Mouse (Mus musculus) thymus, postnatal 14 days (tissue): ENCODE results near the gene P2ry14.
"Not testable (repeated sequence)": the region's sequence is repeated elsewhere in the genome, so short reads cannot be mapped to it uniquely, and the experiment has no call there.

Experiments
- DNase-seq: peaks from one replicate; pipeline ENCODE4 v3.0.0; 2021

Gene P2ry14

DNA sequence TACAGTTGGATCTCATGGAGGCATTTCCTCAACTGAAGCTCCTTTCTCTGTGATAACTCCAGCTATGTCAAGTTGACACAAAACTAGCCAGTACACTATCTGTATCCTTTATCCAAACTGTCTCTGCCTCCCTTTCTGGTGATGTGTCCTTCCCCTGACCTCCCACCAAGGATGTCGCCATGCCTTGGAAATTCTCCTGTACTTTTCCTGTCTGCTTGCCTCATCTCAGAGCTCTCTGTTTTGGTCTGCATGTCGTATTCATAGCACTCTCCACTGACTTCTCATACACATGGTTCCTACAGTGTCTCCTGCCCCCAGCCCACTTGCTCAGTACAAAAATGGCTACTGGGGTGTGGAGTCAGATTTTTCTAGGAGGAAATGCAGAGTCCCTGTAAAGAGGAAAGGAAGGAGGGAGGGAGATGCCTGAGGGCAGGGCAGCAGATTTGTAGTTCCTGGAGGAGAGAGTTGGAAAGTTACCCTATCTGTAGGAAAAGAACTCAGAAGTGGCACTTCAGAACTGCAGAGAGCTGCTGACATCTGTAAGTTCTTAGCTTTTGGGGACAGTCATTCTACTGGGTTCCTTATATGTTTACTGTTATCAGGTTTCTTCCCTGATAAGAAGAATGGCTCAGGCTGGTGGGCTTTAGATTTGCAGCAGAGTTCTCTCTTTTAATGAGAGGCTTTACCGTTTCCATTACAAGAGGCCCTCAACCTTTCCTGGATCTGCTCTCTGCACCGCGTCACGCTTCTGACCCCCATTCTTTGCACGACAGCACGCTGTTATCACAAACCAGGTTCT is 11.7 kb downstream of the P2ry14 start:
- DNase-seq: no peak

DNA sequence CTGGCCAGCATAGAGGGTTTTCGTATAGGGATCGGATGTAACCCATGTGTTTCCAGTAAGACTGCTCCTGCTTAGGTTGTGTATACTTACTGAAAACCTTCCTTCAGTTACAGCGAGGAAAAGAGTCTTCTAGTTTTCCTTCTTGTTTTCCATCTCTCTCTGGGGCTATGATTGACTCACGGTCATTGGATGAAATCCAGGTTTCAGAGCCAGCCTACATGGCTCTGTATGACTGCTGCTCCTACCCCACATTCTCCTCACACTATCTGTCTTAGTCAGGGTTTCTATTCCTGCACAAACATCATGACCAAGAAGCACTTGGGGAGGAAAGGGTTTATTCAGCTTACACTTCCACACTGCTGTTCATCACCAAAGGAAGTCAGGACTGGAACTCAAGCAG is 12.5 kb downstream of the P2ry14 start:
- DNase-seq: not testable (repeated sequence)

DNA sequence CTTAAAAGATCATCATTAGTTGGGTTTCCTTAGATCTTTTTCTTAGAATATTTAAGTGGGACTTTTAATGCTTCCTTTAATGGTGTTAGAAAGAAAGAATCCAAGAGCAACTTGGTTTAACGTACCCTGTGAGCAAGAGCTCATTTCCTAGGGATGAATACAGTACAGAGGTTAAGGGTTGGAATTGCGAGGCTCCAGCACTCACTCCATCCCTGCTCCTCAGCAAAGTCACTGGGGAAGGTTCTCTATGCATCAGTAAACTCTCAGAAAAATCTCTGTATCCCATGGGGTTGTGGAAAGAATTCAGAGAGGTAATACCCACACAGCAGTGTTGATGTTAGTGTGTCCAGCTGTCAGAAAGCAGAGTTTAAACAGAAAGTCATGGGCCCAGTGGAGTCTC is 13.3 kb downstream of the P2ry14 start:
- no peak for DNase-seq

DNA sequence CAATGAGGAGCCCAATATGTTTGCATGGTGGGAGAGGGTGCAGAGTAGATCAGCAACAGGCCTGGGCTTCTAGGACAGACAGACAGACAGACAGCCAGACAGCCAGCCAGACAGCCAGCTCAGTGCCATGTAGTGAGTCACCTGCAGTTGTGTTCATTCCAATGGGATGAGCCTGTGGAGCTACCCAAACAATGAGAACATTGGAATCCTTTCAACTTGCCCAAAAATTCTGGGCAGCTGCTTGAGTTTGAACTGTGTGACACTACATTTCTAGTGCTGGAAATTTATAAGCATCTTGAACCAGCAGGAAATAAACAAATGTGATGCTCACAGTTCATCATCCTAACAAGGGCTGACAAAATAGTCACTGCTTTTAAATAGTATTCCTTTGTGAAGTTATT is 13.8 kb downstream of the P2ry14 start:
- no peak for DNase-seq

DNA sequence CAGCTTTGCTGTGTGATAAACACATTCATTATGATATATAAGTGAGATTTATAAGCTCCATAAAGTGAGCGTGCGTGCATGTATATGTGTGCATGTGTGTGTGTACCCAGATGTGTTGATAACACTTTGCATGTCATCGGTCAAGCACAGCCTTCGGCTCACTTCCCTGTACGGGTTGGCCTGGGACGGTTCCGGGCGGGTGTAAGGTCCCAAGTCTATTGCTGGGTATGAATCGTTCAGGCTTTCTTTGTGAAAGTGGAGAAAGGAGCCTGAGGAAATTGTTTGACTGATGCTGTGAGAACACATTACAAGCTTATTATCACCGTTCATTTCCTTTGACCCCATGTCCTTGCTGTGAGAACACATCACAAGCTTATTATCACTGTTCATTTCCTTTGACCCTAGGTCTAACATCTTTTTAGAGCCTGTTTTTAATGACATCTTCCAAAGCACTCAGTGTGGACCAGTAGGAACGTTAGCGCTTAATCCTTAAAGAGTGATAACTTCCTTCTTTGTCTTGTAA is 14.4 kb downstream of the P2ry14 start:
- no peak for DNase-seq

DNA sequence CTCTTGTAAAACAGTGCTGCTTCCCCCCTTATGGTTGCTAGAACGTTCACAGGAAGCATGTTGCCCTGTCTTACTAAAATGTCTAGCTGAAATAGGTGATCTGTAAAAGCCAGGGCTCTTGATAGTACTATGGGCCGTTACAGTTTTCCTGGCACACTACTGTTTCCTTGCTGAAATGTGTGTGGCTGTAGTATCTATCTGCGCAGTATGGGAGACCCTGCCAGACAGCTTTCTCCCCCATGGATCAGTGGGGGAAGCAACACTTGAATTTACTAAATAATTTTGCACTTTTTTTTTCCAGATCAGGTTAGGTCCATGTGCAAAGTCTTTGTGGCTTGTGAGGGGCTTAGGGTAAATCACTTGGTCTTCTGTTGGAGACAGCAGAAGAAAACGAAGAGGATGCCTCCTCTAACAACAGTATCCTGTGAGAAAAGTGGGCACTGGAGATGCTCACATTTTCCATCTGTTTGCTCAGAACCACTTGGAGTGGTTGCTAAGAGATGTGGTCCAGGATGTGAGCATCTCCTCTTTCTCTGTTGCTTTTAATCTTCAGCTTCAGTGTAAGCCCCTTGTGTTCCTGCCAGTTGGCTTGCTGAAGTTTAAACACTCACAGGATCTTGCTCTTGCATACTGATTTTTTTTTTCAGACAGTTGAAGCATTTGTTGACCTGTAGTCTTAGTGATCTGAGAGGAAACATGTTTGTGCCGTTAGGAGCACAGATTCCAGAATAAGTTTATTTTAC is 17.3 kb downstream of the P2ry14 start:
- DNase-seq: no peak

DNA sequence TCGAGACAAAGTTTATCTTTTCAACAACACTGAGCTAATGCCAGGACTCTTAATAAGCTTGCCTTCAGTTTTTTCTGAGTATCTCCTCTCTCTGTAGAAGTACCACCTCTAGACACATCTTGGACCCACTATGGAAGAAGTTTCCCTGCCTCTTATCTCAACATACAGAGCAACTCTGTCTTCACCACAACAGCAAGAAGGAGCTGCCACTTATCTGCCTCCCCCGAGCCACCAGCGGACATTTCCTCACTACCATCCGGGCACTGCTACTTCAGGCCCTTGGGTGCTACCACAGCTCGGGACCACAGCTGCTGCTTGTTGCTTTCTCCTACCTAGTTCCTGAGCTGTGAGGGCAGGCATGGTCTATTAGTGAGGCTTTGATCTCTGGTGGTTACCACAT is 20.2 kb downstream of the P2ry14 start:
- DNase-seq: no peak

DNA sequence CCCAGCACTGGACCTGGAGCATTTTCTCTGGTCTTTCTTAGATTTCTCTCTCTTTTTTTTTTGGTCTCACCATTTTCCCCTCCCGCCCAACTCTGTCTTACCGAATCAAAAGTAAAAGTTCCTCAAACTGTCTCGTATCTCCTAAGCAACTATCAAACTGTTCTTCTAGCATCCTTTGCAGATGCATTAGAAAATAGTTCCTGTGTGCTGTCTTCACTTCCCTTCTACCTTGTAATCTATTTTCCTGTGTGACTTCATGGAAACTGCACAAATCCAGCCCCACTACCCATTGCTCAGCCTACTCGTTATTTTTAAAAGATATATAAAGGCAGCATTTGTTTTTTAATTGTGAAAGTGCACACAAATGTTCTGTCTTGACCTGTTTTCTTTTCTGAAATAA is 21.5 kb downstream of the P2ry14 start:
- DNase-seq: no peak

DNA sequence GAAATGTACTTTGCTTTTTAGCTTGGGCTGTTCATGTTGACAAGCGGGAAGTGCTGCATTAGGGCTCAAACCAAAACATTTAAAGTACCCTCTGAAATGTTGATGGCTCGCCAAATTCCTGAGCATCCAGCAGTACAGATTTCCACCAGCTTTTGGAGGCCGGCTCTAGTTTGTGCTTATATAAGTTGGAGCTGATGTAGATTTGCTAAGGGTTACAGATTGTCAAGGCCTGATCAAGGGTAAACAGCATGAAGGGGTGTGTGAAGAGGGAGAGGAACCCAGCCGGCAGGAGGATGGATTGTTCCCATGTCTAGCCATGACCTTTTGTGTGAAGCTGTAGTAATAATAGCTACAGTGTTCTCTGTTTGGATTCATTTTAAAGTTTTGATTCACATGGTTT is 22.3 kb downstream of the P2ry14 start:
- DNase-seq: no peak

DNA sequence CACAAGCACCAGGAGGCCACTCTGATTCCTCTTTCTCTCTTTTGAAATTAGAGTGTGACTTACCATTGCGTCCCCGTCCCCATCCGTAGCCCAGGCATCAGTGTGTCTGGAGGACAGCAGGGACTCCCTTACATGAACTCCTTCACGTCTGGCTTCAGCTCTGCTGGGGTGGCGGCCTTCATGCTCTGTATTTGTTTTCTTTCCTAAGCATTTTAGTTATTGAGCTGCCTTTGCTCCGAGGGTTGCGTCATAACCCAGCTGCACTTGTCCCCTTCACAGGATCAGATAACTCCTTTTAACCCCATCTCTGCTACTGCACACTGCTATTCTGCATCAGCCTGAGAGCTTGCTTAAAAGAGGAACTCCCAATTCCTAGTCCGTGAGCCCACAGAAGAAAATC is 23.0 kb downstream of the P2ry14 start:
- peak; percentile 42 for DNase-seq

DNA sequence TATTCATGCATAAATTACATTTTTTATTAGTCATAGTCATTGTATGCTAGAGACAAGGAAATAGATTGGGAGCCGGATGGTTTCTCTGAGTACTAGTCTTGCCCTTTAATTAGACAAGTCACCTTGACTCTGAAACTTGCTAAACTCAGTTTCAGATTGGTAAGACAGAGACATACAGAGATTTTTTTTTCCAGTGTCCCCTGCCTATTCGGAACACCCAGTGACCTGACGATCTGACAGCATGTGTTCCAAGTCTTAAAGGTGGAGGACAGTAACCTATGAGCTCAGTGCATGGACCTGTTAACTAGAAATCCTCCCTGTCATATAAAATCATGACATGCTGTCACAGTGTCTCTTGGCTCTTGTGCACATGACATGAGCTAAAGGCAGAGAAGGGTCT is 23.9 kb downstream of the P2ry14 start:
- no peak for DNase-seq

DNA sequence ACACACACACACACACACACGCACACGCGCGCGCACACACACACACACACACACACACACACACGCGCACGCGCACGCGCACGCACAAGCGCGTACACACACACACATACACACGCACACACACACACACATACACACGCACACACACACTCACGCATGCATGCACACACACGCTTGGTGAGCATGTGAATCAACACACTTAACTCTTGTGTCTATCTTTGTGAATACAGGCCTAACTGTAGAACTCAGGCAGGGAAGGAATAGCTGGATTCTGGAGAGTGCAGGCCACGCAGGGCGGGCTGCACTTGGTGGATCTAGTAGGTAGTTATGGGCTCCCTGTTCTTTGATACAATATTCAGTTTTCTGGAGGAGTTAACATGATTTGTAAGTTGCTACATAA is 24.7 kb downstream of the P2ry14 start:
- no peak for DNase-seq

DNA sequence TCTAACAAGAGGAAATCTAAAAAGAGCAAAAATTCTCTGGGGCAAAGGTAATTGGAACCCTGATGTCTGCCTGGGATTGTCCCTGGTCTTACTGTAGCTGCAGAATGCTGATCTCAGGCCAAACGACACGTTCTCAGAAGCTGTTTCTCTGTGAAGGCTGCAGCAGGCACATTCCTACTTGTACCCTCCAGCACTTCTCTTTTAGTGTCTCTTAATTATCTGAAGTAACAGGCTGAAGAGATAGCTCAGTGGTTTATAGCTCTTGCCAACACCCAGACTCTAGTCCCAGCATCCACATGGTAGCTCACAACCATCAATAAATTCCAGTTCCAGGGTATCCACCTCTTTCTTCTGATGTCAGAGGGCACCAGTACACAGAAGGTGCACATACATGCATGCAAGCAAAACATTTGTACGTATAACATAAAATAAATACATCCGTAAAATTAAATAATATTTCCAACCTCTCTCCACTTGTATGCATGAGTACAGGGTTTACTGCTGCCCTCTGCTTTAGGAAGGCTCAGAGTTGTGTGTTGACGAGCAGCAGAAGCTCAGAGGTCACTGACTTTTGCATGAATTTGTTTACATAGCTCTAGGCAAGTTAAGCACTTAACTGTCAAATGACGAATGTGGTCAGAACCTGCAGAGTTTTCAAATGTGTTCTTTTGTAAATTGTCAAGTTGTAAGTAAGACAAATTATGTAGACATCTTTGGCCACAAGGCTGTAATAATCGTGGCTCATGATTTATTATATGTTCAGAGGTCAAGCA is 27.4 kb downstream of the P2ry14 start:
- no peak for DNase-seq

DNA sequence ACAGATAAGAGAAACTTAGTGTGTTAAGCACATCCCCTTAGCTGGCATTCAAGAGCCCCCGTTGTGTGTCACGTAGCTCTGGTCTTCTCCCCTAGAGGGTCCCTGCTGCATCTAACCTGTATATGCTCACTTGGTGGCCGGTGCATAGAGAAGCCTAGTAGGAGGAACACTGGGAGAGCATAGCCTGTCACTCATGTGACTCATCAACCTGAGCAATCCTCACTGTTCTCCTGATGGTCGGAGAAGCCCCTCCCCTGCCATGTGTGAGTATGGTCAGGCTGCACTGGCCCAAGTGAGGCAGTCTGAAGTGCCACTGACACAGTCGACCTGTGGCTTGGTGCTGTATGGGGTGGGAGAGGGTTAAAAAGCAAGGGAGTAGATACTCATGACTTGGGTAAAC is 28.4 kb downstream of the P2ry14 start:
- no peak for DNase-seq

DNA sequence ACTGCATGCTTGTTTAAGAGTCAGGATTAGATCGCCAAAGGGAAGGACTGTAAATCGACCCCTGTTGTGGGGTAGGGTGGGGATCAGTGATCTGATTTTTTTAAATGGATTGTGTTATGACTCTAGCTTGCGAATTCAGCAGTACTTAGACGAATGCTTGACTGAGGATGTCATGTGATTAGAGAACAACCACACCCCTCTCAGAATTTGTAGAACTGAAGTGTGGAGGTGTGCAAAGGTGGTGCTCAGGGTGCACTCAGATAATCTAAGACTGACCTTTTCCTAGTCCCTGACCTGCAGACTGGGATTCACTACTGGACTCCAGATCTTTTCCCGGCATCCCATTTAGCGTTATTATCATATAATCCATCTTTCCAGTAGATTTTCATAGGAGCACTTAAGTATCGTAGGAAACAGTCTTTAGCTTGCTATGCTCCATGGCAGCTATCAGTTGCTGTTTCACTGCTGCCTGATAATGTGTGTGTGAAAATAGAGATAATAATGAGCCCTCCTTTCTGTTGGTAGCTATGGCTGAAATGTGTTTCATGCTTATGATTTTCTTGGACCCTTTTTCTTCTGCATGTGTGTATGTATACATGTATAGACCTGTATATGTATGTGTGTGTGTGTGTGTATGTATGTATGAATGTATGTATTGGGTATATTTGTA is 31.5 kb downstream of the P2ry14 start:
- DNase-seq: no peak

DNA sequence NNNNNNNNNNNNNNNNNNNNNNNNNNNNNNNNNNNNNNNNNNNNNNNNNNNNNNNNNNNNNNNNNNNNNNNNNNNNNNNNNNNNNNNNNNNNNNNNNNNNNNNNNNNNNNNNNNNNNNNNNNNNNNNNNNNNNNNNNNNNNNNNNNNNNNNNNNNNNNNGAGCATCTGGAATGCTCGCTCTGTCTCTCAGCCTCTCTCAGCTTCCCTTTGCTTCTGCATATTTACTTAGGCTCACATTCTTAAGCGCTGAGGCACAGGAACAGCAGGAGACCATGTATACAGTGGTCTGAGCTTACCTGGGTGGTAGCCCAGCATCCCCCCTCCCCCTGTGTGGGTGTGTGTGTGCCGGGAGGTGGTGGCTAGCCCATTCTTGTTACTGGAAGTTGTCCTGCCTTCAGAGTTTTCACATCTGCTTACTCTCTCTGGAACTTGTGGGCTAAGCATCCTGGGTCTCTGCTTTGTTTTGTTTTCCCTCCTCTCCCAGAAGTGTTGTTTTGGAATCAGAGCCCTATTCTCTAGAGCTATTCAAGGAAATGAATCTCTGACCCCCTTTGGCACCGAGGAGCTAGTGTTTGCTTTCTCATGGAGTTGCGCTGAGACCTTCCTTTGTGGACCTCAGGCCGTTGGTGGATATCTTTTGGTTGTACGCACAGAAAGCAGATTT is 32.2 kb downstream of the P2ry14 start:
- no peak for DNase-seq

DNA sequence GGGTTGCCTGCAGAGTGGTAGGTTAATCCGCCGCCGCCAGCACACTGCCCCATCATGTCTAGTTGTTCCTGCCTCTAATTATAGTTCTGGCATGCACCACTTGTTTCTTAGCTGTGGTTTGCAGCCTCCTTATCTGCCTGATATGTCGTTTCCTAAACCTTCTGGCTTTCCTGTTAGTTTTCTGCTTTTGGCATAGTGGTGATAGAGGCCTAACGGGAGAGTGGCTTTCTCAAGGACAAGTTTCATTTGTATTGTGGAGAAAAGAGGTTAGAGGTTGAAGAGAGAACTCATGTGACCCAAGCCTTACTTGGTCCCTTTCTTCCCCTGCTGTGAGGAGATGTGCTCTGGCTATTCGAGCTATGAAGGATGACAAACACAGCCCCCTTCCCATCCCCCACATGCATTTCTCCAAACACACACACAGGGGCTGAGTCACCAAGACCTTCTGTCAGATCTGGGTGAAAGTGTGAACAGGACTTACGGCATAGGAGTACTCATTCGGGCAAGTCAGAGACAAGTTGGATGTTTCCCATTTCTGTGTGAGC is 39.4 kb downstream of the P2ry14 start:
- no peak for DNase-seq

DNA sequence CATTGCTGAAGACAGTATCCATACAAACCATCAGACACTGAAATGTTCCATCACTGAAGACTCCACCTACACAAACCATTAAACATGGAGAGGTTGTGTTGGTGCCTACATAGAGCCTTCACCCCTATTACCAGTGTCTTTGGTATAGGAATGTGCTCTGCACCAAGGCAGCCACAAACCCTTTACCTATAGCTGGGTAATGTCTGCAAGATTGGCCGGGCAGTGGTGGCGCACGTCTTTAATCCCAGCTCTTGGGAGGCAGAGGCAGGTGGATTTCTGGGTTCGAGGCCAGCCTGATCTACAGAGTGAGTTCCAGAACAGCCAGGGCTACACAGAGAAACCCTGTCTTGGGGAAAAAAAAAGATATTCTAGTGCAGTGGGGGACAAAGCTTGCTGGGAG is 40.1 kb downstream of the P2ry14 start:
- not testable (repeated sequence) for DNase-seq

DNA sequence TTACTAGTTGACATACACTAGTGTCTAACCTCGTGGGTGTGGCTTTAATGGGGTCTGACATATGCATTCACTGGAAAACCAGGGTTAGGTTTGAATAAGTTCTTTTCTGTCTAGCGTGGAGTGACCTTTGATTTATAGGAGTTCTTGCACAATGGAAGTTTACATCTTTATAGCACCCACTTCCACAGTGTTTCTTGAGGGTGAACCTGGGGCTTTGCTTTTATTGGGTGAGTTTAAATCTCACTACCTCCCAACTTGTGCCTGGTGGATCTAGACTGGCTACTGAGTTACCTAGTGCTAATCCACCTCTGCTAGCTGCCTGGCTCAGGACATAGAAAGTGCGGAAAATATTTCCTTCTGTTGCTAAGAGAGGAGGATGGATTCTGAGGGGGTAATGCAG is 41.5 kb downstream of the P2ry14 start:
- DNase-seq: no peak

DNA sequence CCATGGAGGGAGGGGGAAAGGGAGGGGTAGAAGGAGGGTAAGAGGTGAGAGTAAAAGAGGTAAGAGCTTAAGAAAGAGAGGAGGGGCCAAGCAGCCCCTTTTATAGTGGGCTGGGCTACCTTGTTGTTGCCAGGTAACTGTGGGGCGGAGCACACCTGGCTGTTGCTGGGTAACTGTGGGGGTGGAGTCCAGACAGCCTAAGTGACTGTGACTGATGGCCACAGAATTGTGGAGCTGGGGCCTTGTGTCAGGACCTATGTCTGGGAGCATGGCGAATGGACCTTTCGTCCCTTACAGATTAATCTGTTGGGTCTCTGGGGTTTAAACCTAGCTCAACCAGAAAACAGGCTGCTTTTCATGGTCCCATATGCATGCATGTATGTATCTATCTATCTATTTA is 43.6 kb downstream of the P2ry14 start:
- not testable (repeated sequence) for DNase-seq

DNA sequence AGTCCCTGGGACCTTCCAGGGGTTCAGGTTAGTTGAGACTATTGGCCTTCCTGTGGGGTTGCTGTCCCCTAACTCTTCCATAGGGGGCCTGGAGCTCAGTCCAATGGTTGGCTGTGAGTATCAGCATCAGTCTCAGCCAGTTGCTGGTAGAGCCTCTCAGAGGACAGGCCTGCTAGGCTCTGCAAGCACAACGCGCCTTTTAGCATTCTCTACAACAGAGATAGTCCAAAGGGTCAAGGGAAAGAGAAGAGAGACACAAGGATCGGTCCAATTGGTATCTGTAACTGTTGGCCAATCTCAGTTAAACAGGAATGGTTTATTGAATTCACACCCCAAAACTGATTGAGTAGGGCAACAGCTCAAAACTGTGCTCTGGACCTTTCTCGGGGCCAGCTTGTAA is 46.0 kb downstream of the P2ry14 start:
- DNase-seq: no peak

DNA sequence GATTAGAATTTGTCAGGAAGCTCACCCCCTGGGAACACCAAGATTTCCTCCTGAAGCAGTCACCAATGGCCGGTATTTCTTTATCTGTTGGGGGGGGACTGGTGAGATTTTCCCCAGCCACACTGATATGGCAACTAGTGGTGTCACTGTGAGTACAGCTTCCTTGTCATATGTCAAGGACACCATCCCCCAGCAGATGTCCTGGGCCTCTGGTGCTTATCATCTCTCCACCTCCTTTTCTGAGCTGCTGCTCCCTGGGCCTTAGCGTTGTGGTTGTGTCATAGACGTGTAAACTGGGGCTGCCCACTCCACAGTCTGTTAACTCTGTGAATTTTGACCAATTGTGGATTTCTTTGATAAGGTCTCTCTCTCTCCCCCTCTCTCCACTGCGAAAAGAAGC is 49.0 kb downstream of the P2ry14 start:
- no peak for DNase-seq
